Mouse (Mus musculus): ENCODE measurements around the gene Gm28042. TPM values are rescaled to one million over a fixed set of nuclear protein-coding genes. Genes with fewer than 3 reads are reported as not detected.

The Gm28042 gene
- total RNA-seq, 2 experiments from 2014 or later, result 1.0 to 1.2 TPM

DNA sequence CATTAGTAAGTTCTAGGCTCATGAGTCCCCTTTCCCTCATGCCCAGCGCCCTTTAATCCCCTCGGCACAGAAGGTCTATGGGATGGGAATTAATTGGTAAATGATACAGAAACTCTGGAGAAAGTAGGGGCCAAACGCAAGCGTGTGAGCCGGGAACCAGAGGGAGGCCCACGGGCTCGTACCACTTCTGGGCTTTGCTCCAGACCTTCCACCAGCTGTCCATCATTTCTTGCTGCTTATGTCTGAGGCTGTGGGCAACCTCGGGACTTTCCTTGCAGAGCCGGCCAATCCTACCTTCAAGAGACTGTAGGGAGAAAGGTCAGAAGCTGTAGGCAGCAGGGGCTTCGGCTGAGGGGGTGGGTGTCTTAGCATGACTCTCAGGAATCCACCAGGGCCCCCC is 28.6 kb downstream of the Gm28042 start:
- no peak for DNase-seq (ENCODE audit: low spot score in 2 of 2)

DNA sequence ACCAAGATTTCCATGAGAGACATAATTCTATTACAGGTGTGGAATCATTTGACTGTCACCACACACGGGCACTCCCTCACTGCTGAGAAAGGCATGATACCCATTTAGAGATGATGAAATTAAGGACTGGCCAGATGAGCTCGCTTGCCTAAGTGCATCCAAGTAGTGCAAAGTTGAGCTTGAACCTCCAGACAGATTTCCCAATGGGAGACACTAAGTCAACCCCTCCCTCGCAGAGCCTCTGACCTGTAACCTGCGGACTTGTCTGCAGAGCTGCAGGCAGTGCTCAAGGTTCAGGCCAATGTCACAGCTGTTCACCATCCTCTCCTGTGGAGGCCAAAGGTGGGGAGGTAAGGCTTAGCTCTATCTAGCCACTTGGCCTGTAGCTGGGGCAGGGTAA is 31.5 kb downstream of the Gm28042 start:
- DNase-seq (ENCODE audit: low spot score in 2 of 2), result no peak

DNA sequence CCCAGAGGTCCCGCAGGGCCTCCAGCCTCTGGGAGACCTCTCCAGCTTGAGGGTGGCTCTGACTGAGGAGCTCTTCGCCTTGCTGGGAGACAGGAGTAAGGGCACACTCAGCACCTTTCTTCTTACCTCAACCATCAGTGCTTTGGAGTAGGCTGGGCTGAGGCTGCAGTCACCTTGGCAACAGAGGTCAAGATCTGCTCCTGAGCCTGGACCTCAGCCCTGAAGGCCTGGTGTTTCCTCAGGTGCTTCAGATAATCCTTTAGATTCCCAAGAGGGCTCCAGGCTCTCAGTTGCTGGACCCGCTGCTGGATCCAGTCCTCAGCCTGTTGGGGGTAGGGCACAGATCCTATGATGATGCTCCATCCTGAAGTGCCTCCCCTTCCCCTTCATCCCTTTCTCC is 32.2 kb downstream of the Gm28042 start:
- DNase-seq (ENCODE audit: low spot score in 2 of 2), result no peak

DNA sequence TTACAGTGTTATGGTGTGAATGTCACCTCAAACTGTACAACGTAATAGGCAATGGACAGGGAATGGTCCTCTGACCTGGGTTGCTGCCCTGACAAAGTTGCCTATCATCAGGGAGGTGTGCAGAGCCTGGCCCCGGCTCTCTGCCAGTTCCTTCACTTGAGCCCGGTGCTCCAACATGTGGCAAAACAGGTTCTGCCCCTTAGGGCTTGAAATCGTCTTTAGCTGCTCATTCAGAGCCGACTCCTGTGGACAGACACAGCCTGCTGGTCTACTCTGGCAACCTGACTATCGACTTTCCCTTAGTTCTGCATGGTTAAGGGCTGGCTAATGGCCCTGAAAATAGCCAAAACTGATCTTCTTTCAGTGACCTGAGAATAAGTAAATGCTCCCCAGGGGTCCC is 32.9 kb downstream of the Gm28042 start:
- no peak for DNase-seq (ENCODE audit: low spot score in 2 of 2)

DNA sequence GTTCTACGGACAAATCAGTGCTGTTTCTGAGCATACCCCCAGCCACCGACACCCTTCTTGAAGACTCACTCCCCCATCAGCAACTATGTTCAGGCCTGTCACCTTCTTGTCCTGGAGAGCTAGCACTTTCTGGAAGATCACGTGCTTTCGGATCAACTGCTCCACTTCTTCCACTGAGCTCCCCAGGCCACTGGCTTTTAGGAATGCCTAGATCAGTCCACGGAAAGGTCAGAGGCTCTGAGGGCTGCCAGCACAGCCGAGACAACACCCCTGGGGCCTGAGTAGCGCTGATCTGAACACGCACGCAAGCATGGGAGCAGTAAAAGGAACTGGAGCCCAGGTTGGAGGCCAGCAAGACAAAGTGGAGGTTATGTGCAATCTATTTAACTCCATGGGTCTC is 33.4 kb downstream of the Gm28042 start:
- no peak for DNase-seq (ENCODE audit: low spot score in 2 of 2)

DNA sequence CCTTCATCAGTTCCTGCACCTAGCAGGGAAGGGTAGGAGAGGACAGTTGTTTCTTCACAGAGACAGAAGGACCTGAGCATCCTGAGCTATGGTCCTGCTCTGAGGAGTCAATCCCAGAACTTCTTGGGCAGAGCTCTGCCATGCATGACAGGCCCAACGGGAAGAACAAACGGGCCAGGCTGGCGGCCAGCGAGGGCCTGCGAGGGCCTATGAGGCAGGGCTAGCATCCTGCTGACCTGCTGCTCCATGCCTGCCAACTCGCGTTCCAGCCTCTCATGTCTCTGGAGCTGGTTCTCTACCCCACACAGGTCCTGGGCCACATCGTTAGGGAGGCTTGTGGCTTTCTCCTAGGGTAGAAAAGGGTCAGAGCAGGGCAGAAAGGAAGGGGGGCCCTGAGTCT is 35.0 kb downstream of the Gm28042 start:
- no peak for DNase-seq (ENCODE audit: low spot score in 2 of 2)

DNA sequence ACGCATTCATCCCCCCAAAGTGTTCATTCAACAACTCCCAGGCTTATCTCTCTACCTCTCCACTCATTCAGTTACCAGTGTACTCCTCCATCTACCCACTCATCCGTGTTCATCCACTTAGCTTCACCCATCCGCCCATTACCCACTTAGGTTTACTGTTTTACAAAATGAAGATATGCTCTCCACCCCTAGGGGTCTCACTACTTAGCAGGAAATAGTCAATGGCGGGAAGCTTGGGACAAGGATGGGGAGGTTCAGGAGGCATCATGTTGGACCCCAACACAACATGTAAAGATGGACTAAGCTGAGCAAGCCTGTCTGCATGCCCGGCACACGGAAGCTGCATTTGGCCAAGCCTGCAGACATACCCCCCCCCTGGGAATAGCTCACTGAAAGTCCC is 37.3 kb downstream of the Gm28042 start:
- no peak for DNase-seq (ENCODE audit: low spot score in 2 of 2)

DNA sequence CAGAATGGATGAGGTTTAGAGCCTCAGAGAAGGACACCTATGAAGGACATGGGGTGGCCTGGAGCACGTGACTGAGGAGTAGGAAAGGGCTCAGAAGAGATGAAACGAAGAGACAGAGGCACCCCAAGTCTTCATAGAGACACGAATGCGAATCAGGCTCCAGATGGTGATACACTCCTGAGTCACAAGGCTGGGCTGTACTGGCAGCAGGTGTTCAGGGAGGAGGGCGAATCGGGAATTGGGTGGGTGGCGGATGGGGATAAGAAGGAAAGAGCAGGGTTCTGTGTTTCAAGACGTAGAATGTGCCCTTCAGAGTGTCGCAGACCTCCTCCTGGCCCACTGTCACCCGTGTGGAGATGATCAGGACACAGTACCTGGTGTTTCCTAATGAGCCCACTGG is 38.0 kb downstream of the Gm28042 start:
- no peak for DNase-seq (ENCODE audit: low spot score in 2 of 2)

DNA sequence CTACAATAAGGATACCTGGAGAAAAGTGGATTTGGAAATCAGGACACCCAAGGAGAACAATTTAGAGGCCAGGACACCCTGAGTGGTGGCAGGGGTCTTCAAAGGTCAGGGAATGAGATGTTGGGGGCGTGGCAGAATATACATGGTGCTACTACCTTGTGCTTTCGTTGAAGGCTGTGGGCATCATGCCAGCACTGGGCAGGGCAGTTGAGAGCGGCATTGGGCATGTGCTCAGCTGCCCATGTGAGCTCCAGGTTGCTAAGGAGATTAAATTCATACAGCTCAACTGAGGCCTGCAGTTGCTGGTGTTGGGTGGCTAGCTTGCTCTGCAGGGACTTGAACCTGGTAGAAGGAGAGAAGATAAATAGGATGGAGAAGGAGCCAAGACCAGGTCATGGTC is 38.9 kb downstream of the Gm28042 start:
- DNase-seq (ENCODE audit: low spot score in 2 of 2), result no peak

DNA sequence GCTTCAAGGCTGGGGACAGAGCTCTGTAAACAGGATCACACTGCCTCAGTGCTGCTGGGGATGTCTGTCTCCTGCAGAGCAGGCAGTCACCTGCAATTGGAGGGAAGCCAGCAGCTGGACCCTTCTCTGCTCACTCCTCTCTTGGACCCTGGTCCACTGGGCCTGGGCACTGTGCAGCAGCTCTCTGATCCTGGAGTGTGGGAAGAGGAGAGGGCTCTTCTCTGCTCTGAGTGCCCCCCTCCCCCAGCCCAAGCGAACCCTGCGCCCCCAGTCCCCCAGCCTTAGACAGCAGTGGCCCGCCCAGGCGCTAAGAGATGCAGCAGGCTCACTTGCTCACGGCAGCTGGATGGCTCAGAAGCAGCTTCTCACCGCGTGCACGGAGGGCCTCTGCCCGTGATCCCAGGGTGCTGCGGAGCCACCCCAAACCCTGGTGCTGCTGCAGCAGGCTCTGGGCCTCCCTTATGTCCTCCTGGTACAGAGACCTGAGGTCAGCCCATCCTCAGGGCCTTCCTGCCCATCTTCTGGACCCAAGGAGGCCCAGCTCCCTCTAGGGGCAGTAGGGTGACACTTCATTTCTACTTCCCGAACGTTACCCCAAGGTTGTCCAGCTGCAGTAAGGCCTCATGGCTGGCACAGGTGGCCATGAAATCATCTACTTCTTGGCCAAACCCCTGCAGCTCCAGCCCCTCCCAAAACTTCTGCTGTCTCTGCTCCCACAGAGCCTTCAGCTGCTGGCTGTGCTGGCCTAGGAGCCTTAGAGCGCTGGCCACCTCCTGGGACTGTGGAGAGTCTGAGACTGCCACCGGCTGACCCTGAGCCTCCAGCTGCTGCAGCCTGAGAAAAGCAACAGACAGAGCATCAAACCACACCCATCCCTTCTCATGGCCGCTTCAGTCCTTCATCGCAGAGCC is 41.5 kb downstream of the Gm28042 start:
- DNase-seq (ENCODE audit: low spot score in 2 of 2), result no peak

DNA sequence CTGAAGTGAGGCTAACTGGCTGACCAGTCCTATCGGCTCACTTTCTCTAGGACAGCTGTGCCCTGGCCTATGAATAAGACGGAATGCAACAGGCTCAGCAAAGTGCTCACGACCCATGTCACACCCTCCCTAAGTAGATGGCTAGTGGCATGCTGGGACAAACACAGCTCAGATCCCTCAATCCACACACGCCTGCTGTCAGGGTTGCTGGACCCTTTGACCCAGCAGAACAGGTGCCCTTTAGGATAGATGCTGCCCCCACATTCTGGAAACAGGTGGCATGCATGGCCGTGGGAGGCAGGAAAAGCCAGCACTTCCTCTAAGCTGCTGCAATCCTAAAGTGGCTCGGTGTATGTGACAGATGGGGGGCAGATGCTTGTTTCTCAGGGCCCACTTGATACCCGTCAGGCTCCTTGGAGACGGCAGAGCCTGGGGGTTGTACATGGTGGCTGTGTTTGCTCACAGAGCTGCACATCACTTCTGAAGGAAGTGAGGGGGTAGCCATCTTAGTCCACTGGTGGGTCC is 42.2 kb downstream of the Gm28042 start:
- no peak for DNase-seq (ENCODE audit: low spot score in 2 of 2)

DNA sequence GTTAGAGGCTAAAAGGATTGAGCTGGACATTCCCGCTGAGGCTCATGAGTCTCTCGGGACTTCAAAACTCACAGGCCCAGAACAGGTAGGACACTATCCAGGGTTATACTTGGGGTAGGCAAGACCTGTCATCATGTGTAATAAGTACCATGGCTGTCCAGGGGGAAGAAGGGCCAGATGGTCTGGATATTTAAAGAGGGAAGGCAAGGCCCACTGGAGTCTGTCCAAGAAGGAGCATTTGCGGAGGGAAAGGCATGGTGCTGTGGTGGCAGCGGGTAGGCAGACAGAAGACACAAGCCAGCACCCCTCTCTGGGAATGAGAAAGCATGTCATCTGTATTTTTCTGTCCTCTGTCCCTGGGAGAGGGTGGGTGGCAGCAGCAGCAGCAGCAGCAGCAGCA is 46.8 kb downstream of the Gm28042 start:
- no peak for DNase-seq (ENCODE audit: low spot score in 2 of 2)

DNA sequence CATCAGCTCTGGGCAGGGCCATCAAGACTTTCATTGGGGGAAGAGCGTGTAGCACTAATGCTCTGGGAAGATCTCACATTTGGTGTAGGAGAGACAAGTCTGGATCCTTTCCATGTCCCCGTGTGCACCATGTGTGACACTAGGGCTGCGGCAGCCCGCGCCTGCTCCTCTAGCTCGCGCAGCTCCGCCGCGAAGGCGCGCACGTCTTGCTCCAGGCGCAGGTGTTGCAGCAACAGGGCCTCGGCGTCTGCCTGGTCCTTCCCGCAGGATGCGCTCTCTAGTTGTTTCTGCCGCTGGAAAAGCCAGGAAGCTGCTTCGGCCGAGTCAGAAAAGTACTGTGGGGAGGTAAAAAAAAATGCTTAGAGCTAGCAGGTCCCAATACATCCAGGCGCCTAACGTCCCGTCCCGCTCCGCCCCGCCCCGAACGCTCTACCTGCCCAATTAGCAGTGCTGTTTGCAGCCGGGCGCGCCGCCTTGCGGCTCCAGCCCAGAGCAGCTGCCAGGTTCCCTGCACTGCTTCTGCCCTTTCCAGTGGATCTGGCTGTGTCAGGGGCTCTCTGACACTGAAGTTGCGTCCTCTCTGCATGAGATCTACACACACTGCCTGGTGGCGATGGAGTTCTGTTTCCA is 48.9 kb downstream of the Gm28042 start:
- DNase-seq (ENCODE audit: low spot score in 2 of 2), result peak in 1 of 2 experiments; percentile 48

DNA sequence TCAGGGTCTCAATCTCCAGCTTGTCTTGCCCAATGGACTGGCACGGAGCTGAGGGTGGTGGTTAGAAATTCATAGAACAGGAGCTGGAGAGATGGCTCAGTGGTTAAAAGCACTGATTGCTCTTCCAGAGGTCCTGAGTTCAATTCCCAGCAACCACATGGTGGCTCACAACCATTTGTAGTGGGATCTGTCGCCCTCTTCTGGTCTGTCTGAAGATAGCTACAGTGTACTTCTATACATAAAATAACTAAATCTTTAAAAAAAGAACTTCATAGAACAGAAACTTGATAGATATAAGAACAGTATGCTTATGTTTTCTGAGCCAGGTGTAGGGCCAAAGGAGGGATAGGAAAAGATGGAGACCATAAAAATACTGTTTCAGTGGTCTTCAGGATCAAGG is 55.1 kb downstream of the Gm28042 start:
- no peak for DNase-seq (ENCODE audit: low spot score in 2 of 2)

DNA sequence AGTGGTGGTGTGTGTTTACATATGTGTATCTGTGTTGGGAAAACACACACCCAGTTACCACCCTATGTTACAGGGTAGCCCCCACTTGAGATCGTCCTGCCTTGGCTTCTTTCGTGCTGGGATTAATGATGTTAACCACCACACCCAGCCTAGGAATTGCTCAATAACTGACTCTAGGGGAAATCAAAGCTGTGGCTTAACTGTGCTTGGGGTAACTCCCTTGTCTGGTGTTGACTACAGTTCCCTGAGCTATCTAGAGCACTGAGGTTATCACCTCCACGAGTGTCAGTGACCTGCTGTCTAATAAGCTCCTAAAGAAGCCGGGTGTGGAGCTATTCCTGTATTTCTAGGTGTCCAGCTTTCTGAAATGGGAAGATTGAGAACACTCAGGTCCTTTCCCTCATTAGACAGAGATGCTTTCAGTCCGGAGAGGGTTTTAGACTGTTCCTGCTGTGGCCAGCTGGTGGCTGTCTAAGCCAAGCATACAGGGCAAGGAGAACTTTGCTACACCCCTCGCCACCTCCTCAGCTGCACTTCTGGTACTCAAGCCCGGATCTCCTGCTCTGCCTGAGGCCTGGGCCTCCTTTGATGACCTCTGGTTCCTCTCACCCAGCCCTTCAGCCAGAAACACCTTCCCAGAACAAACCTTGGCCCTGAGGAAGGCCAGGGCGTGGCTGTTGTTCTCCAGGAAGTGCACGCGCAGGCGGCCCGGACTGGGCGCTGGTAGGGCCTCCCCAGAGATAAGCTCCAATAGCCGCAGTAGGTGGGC is 57.5 kb downstream of the Gm28042 start:
- no peak for DNase-seq (ENCODE audit: low spot score in 2 of 2)

DNA sequence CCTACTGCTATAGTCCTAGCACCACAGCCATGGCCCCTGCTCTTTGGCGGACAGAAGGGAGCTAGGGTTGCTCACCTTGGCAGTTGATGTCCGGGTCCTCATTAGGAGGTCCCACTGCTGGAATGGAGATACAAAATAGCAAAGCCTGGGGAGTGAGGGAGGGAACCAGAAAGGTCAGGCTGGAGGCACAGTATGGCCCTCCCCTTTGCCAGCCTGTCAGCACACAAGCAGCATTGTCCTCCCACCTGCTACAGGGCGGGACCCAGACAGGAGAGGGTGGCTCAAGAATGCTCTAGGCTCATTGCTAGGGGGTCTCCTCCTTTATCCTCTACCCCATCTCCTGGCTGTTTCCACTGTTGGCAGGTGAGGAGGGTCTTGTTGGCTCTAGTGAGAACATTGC is 58.7 kb downstream of the Gm28042 start:
- DNase-seq (ENCODE audit: low spot score in 2 of 2), result no peak

DNA sequence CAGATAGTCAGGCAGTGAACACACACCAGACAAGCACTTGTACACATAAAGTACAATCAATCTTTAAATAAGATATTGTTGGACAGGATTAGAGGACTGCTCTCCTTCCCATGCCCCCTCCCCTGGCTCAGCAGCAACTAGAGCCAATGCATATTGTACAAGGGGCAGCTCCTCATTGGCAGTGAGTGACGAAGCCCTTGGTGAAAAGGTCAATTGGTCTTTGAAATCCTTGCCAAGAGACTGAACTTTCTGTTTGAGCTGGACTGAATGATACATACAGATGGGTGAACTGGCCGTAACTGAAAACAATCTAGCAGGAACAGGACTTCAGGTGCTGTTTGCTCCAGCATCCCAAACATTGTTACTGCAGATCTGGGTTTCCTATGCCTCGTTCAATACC is 60.1 kb downstream of the Gm28042 start:
- DNase-seq (ENCODE audit: low spot score in 2 of 2), result no peak

DNA sequence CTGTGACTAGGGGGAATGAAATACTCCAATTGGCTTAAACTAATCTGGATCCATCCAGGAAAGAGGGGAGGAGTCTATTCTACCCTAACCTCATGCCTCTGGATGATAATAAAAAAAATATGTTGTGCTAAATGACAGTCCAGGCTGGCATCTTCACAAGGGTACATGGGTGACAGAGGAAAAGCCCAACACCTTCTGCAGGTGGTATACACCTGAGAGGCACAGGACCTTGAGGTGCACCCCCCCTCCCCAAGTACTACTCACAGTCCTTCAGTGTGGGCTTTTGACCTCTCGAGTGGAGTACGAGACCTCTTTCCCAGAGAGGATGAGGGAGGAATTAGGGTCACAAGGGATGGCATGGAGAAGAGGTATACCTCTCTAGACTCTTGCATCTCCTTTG is 60.6 kb downstream of the Gm28042 start:
- DNase-seq (ENCODE audit: low spot score in 2 of 2), result no peak

DNA sequence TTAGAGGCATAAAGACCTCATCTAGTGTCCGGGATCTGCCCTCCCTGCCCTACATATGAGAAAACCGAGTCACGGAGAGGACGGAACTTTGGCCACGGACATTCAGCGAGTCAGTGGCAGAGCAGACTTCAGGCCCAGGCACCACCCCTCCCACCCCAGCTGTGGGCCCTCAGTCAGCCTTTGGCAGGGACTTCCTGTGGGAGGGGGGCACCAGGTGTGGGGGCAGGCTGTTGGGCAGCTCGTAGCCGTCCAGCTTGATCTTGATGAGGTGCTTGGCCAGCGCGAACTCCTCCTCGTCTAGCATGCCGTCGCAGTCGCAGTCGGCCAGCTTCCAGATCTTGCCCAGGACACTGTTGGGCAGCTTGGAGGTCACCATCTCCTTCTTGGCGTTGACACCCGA is 63.7 kb downstream of the Gm28042 start:
- no peak for DNase-seq (ENCODE audit: low spot score in 2 of 2)

Data from gastrocnemius, postnatal 4 days (tissue).